Mouse (Mus musculus) mouse trophoblast stem cell (cell line): ENCODE results near the gene Vmn2r46.
"Not testable (repeated sequence)": the region's sequence is repeated elsewhere in the genome, so short reads cannot be mapped to it uniquely, and the experiment has no call there.

Experiments used
- in situ Hi-C, 2 experiments: fragments of 300-500 bp; cut with MseI, MboI; formaldehyde crosslinking; loops; 2 replicates in 1 of 2; 3 replicates in 1 of 2; pipeline ENCODE4 v1.15.1; 2025

Vmn2r46 gene

DNA sequence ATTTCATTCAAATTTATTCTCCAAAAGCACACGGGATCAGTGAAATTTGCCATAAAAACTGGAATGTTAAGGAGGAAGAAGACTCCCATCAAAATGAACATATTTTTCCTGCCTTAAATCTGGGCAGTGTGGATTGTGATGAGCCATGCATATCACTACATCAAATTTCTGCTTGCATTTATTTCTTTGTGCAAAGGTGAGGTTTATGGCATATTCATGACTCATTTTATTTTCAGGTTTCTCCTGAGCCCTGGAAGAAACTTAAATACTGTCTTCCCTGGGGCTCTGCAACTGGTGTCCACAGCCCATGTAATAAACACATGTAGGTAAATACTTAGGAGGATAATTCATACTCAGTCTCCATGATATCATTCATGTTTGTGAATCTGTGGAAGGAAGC is at the start of gene Vmn2r46:
Gene Vmn2r46 (minus strand): TSS at position 101 of the 400 bp plus-strand sequence.
- in situ Hi-C loops = not testable (repeated sequence)
